Mouse (Mus musculus): Measurements from ENCODE around the gene Cd300a.

Cd300a gene

DNA sequence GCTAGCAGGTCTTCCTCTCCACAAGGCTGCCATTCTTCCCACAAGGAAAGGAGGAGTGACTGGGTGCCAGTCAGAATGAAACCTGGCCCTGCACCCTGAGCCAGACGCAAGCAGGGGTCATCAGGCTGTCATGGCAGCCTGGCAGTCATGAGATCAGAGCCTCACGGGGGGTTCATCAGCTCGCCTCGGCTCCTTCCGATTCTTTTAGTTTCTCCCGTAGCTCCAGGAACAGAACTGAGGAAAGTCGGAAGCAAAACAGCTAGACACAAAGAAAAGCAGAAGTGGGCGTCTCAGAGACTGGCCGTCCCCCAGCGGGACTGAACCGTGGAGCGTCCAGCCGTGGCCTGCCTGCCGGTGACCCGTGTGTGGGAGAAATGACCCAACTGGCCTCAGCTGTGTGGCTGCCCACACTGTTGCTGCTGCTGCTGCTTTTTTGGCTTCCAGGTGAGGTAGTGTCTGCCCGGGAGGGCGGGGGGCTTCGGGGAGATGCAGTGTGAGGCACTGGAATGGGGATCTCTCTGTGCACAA is at the start of gene Cd300a:
Gene Cd300a, plus strand, starts transcription at position 51 of the 528 bp plus-strand sequence.
- no peak for DNase-seq (ENCODE audit: low spot score)

DNA sequence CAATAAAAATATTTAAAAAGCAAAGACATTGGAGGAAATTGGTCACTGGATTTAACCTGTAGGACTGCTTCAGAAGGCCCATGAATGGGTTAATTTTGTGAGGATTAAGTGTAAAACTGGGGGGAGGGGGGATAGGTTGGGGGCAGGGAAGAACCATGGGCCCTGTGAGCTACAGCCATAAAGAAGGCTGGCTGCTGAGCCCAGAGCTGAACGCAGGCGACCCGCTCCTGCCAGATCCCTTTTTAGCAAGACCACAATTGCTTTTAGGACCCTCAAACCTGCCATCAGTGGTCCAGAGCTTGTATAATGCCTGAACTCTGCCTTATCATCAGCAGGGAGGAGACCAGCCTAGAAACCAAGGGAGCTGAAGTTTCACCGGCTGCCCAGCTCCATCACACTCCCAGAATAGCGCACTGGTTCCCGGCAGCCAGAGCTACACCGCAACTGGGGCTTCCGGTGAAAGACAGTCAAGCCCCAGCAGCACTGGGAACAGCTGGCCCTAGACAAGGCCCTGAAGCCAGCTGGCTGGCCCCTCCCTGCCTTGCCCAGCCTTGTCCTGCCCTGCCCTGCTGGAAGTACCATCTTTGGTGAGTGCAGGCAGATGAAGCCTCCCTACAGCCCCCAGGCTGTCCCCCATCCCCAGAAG is 45.9 kb upstream of the Cd300a start:
- DNase-seq (ENCODE audit: low spot score) = no peak

DNA sequence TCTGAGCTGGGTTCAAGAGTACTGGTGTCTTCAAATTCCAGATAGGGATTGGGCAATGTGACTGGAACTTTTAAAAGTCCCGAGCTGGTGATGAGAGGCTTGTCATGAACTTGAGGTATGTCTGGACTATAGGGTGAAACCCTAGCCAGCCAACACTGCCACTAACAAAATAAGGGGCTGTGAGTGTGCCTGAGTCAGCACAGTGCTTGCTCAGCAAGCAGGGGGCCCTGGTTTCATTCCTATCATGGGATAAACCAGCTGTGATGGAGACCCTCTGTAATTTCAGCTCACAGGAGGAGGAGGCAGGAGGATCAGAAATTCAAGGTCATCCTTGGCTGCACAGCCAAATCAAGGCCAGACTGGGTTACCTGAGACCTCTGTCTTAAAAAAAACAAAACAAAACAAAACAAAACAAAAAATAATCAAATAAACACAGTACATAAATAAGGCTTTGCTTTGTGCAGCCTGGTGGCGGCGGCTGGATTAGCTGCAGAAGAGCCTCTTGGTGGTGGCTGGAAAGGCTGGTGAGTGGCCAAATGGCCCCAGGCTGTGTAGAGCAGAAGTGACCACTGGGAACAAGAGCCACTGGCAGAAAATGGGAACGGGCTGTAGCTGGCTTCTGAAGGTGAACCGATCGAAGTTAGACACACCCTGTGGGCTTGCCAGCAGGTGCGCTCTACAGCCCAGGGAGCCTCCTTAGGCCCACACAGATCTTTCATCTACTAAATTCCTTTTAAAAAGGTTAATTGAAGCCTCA is 45.2 kb upstream of the Cd300a start:
- DNase-seq (ENCODE audit: low spot score) = no peak

DNA sequence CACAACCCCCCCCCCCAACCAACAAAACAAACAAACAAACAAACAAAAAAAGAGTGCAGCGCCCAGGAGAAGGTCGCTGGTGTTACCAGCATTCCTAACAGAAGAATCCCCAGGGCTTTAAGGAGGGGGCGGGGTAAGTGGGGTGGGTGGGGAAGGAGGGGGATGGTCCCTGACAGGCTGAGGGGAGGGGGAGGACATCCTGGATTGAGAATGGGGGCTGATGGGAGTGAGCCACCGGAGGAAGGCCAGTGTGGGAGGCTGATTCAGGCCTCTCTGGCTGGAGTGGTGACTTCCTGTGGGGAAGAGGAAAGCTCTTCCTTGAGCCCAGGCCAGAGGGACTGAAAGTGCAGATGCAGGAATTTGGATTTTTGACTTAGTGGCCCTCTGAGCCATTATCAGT is 43.5 kb upstream of the Cd300a start:
- DNase-seq (ENCODE audit: low spot score) = no peak

DNA sequence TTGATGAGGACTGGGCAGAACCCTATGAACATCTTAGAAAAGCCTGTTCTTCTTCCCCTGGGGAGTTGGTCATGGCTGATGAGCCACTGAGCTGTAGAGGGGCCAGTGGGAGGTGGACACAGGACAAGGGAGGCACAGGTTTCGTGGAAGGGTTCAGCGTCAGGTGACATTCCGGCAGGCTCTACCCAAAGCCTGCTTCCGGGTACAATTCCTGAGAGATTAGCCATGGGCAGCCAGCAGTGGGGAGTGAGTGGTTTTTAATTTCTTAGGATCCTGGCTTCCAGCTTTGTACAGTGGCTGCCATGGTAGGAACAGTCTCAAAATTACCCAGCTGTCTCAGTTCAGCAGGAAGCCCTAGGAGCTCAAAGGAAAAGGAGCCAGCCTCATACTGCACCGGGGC is 42.8 kb upstream of the Cd300a start:
- DNase-seq (ENCODE audit: low spot score) = no peak

DNA sequence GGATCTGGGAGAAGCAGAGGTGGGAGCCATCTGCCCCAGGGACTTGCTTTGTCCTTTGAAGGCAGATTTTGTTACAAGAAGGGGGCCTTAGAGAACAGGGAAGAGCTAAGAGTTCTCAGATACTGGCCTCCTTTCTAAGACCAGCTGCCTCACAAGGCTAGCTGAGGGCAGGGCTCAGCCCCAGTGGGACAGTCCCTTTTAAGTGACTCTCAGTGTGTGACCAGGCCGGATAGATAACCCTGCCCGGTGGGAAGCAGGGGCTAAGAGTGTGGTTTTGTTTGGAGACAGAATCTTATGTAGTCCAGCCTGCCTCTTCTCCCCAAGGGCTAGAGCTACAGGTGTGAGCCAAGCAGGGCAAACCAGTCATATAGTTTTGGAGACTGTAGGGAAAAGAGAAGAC is 40.3 kb upstream of the Cd300a start:
- DNase-seq (ENCODE audit: low spot score) = no peak

DNA sequence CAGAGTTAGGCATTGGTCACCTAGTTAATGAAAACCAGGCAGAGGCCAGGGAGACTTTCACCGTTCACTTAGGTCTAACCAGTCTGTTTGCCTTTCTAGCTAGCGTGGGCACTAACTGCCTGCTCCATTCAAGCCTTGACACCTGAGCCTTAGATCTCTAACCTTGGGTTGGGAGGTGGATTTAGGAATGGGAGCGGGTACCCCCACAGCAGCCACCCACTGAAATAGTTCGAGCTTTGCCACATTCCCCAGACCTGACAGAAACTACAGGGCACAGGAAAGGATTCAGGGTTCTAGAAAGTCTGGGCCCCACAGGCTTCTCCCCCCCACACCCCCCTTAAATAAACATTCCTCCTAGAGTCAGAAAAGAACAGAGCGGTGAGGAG is 39.8 kb upstream of the Cd300a start:
- no peak for DNase-seq (ENCODE audit: low spot score)

DNA sequence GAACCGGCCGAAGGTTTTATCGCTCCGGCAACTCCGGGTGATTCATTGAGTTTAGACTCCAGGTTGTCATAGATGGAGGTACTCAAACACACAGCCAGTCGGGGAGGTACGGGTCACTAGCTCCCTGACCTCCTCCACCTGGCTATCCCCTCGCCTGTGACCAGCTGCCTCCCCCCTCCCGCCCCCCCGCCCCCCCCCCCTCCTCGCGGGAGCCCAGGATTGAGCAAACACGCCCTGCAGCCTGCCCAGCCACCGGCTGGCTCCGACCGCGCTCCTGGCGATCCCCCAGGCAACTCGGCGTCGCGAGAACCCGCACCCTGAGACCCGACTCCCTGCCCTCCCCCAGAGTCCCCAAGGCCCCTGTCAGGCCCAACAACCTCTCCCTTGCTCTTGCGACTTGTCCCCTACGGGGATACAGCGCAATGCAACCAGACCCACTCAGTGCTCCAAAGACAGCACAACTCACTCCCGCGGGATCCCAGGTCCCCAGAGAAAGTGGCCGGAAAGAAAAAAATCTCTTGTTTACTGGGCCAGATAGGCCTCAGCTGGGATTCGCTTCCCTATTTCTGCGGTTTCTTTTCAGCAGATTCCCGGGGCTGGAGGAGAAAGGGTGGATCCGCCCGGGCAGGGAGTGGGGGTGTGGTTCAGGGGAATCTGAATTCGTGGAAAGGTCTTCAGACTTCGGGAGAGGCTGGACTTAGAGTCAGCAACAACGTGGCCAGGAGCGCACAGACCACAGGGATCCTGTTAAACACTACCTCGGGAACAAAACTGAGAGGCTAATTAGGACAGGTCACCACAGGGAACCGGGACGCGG is 39.2 kb upstream of the Cd300a start, which contains the start of gene Gprc5c:
Gene Gprc5c, plus strand, starts transcription at position 701 of the 817 bp plus-strand sequence.
- DNase-seq (ENCODE audit: low spot score) = peak; percentile 42

DNA sequence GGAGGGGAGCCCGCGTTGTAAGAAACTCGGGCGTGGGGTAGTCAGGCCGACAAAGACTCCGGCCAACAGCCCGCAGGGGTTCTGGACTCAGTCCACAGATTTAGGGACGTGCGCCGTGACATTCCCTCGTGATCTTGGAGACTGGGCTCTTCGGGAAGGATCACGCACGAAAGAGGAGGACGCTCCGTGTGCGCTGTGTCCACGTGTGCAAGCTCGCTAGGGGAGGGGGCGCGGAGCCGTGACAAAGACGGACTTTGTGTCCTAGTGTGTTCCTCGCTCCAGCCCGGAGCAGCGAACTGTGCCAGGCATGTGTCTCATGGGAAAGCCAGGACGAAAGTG is 38.6 kb upstream of the Cd300a start:
- DNase-seq (ENCODE audit: low spot score) = no peak

DNA sequence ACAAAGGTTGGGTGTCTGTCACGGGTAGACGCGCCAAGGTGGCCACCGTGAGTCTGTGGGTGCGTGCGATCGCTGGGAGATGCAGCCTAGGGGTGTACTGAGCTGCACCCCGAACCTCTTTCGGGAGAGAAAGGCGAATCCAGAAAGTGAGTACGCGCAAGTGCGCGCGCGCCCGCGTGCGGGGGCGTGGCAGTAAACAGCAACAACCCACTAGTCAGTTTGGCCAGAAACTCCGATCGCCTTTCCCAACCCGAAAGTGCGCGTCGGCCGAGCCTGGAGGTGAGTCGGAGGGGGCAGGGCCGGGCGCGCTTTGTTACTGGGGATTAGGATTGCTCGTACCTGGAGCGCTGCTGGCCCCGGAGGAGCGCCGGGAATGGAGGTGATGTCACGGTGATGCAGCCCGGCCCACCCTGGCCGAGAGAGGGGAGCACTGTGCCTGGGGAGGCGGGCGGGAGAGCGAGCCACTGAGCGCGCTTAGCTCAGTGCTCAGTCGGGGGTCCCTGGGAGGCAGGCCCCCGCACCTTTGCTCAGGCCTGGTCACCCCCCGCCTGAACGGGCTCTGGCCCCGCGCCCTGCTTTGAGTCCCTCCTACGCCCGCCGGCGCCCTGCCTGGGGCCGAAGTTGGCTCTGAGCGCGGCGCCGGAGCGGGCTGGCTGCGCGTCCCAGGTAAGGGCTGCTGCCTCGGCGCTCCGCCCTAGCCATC is 38.1 kb upstream of the Cd300a start:
- DNase-seq (ENCODE audit: low spot score) = peak; percentile 69

DNA sequence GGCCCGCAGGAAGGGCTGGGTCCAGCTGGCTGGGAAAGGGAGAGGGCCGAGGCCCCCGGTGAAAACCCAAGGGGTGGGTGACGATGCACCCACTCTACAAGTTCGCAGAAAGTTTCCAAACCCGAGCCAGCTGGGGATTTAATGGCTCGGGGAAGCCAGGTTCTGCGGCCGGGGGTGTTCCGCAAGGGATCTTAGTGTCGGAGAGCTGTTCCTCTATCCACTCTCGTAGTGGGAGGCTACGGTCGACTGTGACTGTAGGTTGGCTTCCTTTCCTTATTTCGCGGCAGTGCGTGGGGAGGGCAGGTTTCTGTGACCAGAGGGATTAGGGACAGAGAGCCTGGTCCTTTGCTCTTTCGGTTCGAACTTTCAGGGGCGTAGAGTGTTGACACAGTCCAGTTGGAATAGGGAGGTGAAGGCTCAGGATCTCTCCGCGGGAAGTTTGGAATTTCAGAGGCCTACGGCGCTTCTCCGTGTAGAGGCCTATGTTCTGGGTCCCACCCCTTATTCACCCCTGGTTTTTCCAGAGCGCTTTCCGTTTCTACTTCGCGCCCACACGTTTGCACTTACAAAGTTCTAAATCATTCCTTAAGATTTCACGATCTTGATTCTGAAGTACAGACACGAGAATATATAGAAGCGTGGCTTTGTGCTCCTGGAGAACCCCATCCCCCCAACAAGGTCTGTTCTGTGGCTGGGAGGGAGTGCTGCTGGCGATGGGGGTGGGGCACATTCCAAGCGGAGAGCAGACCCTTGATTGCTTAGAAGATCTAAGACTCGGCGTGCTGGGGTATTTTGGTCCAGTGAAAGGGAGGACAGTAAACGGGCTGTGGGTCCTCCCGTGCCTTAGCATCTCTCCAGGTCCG is 37.3 kb upstream of the Cd300a start:
- no peak for DNase-seq (ENCODE audit: low spot score)

DNA sequence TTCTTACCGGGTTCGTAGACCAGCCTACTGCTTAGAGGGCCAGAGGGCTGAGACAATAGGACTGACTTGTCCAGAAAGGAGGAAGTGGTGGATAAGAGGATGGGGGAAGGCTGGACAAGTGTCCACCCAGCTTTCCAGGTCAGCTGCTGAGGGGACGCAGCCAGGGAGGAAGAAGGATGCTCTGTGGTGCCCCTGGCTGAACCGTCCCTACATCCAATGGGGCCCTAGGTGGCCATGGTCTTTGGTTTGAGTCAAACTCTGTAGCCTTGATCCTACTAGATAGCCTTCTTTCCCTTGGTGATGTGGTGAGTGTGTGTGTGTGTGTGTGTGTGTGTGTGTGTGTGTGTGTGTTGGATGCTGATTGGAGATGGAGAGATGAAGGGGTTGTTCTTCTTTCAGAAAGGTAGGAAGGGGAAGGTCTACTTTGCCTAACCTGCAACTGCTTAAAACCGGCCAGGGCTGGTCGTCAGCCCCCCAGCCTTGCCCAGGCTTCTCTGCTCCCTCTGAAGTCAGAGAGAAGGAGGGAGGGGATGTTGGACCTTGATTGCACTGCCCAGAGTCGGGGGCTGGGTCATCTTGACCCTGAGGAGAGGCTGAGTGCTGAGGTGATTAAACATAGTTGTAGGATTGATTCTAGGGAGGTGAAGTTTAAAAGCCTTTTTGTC is 36.5 kb upstream of the Cd300a start:
- no peak for DNase-seq (ENCODE audit: low spot score)

DNA sequence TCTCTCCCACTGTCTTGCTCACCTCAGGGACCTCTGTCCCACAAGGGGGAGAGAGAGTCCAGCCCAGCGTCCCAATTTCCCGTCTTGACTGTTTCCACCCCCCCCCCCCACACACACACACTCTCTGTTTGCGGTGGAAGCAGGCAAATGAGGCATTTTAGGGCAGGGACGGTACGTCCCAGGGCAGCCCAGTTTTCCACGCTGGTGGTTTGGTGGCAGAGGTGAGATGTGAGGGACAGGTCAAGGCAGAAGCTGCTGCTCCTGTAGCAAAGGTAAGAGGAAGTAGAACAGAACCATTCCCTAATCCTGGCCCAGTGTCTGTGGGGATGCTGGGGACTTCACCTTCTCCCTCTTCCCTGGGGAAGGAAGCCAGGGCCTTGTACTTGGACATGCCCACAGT is 35.3 kb upstream of the Cd300a start:
- no peak for DNase-seq (ENCODE audit: low spot score)

DNA sequence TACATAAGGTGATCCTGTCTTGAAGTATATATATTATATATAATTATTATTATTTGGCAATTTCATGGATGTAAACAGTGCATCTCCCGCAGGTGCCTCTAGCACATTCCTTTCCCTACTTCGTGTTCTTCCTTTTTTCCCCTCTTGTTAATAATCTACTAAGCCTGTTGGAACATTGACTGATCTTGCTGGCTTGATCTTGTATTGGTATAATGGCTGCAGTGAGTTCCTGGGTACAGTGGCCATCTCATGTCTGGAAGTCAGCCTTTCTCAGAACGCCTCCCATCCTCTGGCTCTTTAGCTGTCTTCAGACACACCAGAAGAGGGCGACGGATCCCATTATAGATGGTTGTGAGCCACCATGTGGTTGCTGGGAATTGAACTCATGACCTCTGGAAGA is 33.7 kb upstream of the Cd300a start:
- no peak for DNase-seq (ENCODE audit: low spot score)

DNA sequence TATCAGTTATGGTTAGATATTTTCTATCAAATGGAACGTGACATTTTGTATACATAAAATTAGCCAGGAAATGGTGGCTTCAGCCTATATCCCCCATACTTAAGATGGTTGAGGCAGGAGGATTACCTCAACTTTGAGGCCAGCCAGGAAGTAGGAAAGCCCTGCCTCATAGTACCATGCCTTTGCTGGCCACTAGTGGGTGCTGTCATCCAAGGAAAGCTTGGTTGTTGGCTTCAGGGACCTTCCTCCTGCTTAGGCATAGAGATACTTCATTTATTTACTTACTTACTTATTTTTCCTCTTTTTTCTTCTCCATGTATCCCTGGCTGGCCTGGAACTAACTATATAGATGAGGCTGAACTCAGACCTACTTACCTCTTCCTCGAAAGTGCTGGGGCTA is 31.2 kb upstream of the Cd300a start:
- DNase-seq (ENCODE audit: low spot score) = no peak

DNA sequence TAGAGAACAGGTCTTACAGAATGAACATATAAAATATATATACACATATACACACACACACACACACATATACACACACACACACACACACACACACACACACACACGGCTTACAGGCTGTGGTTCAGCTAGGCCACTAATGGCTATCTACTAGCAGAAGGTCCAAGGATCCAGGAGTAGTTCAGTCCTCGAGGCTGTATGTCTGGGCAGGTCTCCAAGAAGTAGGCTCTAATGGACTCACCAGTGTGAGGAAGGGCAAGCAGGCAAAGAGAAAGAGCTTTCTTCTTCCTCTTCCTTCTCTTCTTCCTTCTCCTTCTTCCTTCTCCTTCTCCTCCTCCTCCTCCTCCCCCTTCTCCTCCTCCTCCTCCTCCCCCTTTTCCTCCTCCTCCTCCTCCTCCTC is 28.8 kb upstream of the Cd300a start:
- DNase-seq (ENCODE audit: low spot score) = no peak

DNA sequence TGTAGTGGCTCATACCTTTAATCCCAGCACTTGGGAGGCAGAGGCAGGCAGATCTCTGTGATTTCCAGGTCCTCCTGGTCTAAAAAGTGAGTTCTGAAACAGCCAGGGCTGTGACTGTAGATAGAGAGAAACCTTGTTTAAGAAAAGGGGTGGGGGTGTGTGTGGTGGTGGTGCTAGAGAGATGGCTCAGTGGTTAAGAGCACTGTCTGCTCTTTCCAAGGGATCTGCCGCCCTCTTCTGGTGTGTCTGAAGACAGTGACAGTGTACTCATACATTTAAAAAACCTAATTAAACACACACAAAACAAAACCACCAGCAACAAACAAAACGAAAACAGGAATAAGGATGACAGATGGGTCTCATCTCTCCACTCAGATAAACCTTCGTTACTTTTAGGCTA is 27.2 kb upstream of the Cd300a start:
- no peak for DNase-seq (ENCODE audit: low spot score)

DNA sequence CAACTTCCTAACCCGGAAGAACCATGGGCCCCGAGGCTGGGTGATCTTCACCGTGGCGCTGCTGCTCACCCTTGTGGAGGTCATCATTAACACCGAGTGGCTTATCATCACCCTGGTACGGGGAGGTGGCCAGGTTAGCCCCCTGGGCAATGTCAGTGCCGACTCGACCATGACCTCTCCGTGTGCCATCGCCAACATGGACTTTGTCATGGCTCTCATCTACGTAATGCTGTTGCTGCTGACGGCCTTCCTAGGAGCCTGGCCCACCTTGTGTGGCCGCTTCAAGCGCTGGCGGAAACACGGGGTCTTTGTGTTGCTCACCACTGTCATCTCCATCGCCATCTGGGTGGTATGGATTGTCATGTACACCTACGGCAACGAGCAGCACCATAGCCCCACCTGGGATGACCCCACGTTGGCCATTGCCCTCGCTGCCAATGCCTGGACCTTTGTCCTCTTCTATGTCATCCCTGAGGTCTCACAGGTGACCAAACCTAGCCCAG is 25.9 kb upstream of the Cd300a start:
- DNase-seq (ENCODE audit: low spot score) = no peak

DNA sequence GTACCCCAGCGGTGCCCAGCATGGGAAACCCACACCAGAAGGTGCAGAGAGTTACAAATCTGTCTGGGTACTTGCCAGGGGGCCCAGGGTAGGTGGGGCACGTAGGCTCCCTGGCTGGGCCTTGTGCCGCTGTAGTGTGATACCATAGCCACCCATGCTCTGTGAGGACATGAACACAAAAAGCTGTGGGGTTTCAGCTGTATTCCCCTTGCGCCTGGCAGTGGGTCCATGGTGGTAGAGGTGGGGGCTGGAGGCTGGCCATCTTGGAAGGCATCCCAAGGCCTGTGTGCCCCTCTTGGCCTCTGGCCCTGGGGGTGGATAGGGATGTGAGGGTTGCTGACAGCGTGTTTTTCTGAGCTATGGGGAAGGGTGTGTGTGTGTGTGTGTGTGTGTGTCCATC is 23.8 kb upstream of the Cd300a start:
- DNase-seq (ENCODE audit: low spot score) = no peak
